Mouse (Mus musculus): ENCODE results near the gene Zfp280b. TPM values are rescaled to one million over a fixed set of nuclear protein-coding genes. Genes with fewer than 3 reads are reported as not detected.

Zfp280b gene
- polyA plus RNA-seq, 1 experiment from 2014 or later, result 14.6 TPM

GRCm38 (mm10) chr10:76002615-76003014 is 29.8 kb upstream of the Zfp280b start:
- WGBS, result 30% methylated on average over 2 of the region's 2 CpGs
- no peak for ATAC-seq (ENCODE audit: low read depth)
- no peaks in the 10 kb centered on the region for H3K36me3 ChIP-seq (ENCODE audit: control insufficient read depth, insufficient read depth, low read length)
- no peaks in the 10 kb centered on the region for H3K27me3 ChIP-seq (ENCODE audit: control insufficient read depth, insufficient read depth, low read length)
- H3K9ac ChIP-seq (replicated peaks; ENCODE audit: low read depth, low read length), result no peak overlapping the region
- no peaks in the 10 kb centered on the region for H3K9me3 ChIP-seq (ENCODE audit: control insufficient read depth, low read length)
- H3K4me3 ChIP-seq (ENCODE audit: low read depth, low read length), result no peak overlapping the region
- H3K4me2 ChIP-seq (ENCODE audit: low read depth, low read length), result no peak overlapping the region
- no peaks in the 10 kb centered on the region for H3K4me1 ChIP-seq (ENCODE audit: control insufficient read depth, insufficient read depth, low read length)
- no peak overlapping the region for H3K27ac ChIP-seq (ENCODE audit: low read depth, low read length)

GRCm38 (mm10) chr10:76003221-76003620 is 29.2 kb upstream of the Zfp280b start:
- WGBS, result 85% methylated on average over 2 of the region's 2 CpGs
- no peak overlapping the region for H3K4me2 ChIP-seq (ENCODE audit: low read depth, low read length)
- ATAC-seq (ENCODE audit: low read depth), result no peak
- no peaks in the 10 kb centered on the region for H3K36me3 ChIP-seq (ENCODE audit: control insufficient read depth, insufficient read depth, low read length)
- no peaks in the 10 kb centered on the region for H3K9me3 ChIP-seq (ENCODE audit: control insufficient read depth, low read length)
- no peaks in the 10 kb centered on the region for H3K4me1 ChIP-seq (ENCODE audit: control insufficient read depth, insufficient read depth, low read length)
- no peak overlapping the region for H3K27ac ChIP-seq (ENCODE audit: low read depth, low read length)
- no peaks in the 10 kb centered on the region for H3K27me3 ChIP-seq (ENCODE audit: control insufficient read depth, insufficient read depth, low read length)
- H3K9ac ChIP-seq (replicated peaks; ENCODE audit: low read depth, low read length), result no peak overlapping the region
- H3K4me3 ChIP-seq (ENCODE audit: low read depth, low read length), result no peak overlapping the region

GRCm38 (mm10) chr10:76006385-76006784 is 26.1 kb upstream of the Zfp280b start:
- H3K9ac ChIP-seq (replicated peaks; ENCODE audit: low read depth, low read length), result no peak overlapping the region
- no peak overlapping the region for H3K4me3 ChIP-seq (ENCODE audit: low read depth, low read length)
- H3K4me1 ChIP-seq (ENCODE audit: control insufficient read depth, insufficient read depth, low read length), result no peaks in the 10 kb centered on the region
- H3K9me3 ChIP-seq (ENCODE audit: control insufficient read depth, low read length), result no peaks in the 10 kb centered on the region
- H3K4me2 ChIP-seq (ENCODE audit: low read depth, low read length), result no peak overlapping the region
- no peaks in the 10 kb centered on the region for H3K36me3 ChIP-seq (ENCODE audit: control insufficient read depth, insufficient read depth, low read length)
- no peaks in the 10 kb centered on the region for H3K27me3 ChIP-seq (ENCODE audit: control insufficient read depth, insufficient read depth, low read length)
- 92% methylated on average over 6 of the region's 6 CpGs for WGBS
- no peak overlapping the region for H3K27ac ChIP-seq (ENCODE audit: low read depth, low read length)
- ATAC-seq (ENCODE audit: low read depth), result no peak

GRCm38 (mm10) chr10:76009812-76010211 is 22.6 kb upstream of the Zfp280b start:
- H3K27ac ChIP-seq (ENCODE audit: low read depth, low read length), result no peak overlapping the region
- no peak for ATAC-seq (ENCODE audit: low read depth)
- no peaks in the 10 kb centered on the region for H3K36me3 ChIP-seq (ENCODE audit: control insufficient read depth, insufficient read depth, low read length)
- no peak overlapping the region for H3K9ac ChIP-seq (replicated peaks; ENCODE audit: low read depth, low read length)
- no peak overlapping the region for H3K4me3 ChIP-seq (ENCODE audit: low read depth, low read length)
- H3K4me1 ChIP-seq (ENCODE audit: control insufficient read depth, insufficient read depth, low read length), result no peaks in the 10 kb centered on the region
- no peak overlapping the region for H3K4me2 ChIP-seq (ENCODE audit: low read depth, low read length)
- no peaks in the 10 kb centered on the region for H3K9me3 ChIP-seq (ENCODE audit: control insufficient read depth, low read length)
- H3K27me3 ChIP-seq (ENCODE audit: control insufficient read depth, insufficient read depth, low read length), result no peaks in the 10 kb centered on the region
- WGBS, result 80% methylated on average over 3 of the region's 3 CpGs

GRCm38 (mm10) chr10:76012922-76013321 is 19.5 kb upstream of the Zfp280b start:
- WGBS, result 85% methylated on average over 6 of the region's 6 CpGs
- Histone ChIP-seq H3K27me3 (ENCODE audit: control insufficient read depth, insufficient read depth, low read length) (no peaks in the 10 kb centered on the region), H3K4me3 (ENCODE audit: low read depth, low read length) (no peak overlapping the region), H3K4me2 (ENCODE audit: low read depth, low read length) (no peak overlapping the region), H3K36me3 (ENCODE audit: control insufficient read depth, insufficient read depth, low read length) (no peaks in the 10 kb centered on the region), H3K4me1 (ENCODE audit: control insufficient read depth, insufficient read depth, low read length) (no peaks in the 10 kb centered on the region), H3K27ac (ENCODE audit: low read depth, low read length) (no peak overlapping the region), H3K9me3 (ENCODE audit: control insufficient read depth, low read length) (no peaks in the 10 kb centered on the region), H3K9ac (replicated peaks; ENCODE audit: low read depth, low read length) (no peak overlapping the region)
- no peak for ATAC-seq (ENCODE audit: low read depth)

- WGBS, result 96% methylated on average over 3 of the region's 3 CpGs
- H3K27me3 ChIP-seq (ENCODE audit: control insufficient read depth, insufficient read depth, low read length), result no peaks in the 10 kb centered on the region
- H3K36me3 ChIP-seq (ENCODE audit: control insufficient read depth, insufficient read depth, low read length), result no peaks in the 10 kb centered on the region
- H3K4me3 ChIP-seq (ENCODE audit: low read depth, low read length), result no peak overlapping the region
- H3K9me3 ChIP-seq (ENCODE audit: control insufficient read depth, low read length), result no peaks in the 10 kb centered on the region
- ATAC-seq (ENCODE audit: low read depth), result no peak
- H3K27ac ChIP-seq (ENCODE audit: low read depth, low read length), result no peak overlapping the region
- H3K9ac ChIP-seq (replicated peaks; ENCODE audit: low read depth, low read length), result no peak overlapping the region
- no peak overlapping the region for H3K4me2 ChIP-seq (ENCODE audit: low read depth, low read length)
- H3K4me1 ChIP-seq (ENCODE audit: control insufficient read depth, insufficient read depth, low read length), result no peaks in the 10 kb centered on the region
Measured at GRCm38 (mm10) chr10:76016886-76017285, 15.6 kb upstream of the Zfp280b start.

GRCm38 (mm10) chr10:76021728-76022127 is 10.7 kb upstream of the Zfp280b start:
- WGBS, result 90% methylated on average over 3 of the region's 3 CpGs

GRCm38 (mm10) chr10:76023921-76024320 is 8.5 kb upstream of the Zfp280b start:
- ATAC-seq (ENCODE audit: low read depth), result no peak
- WGBS, result 94% methylated on average over 6 of the region's 6 CpGs

More at GRCm38 (mm10) chr10:76021728-76022127, 10.7 kb upstream of the Zfp280b start:
- no peak for ATAC-seq (ENCODE audit: low read depth)
- H3K9ac ChIP-seq (replicated peaks; ENCODE audit: low read depth, low read length), result no peak overlapping the region
- H3K4me1 ChIP-seq (ENCODE audit: control insufficient read depth, insufficient read depth, low read length), result no peaks in the 10 kb centered on the region
- no peaks in the 10 kb centered on the region for H3K36me3 ChIP-seq (ENCODE audit: control insufficient read depth, insufficient read depth, low read length)
- no peak overlapping the region for H3K27ac ChIP-seq (ENCODE audit: low read depth, low read length)
- no peak overlapping the region for H3K4me2 ChIP-seq (ENCODE audit: low read depth, low read length)
- H3K9me3 ChIP-seq (ENCODE audit: control insufficient read depth, low read length), result 0 out of 2 replicates have a peak, but pooled peaks cover 3% of the 10 kb centered on the region
- H3K27me3 ChIP-seq (ENCODE audit: control insufficient read depth, insufficient read depth, low read length), result no peaks in the 10 kb centered on the region
- H3K4me3 ChIP-seq (ENCODE audit: low read depth, low read length), result no peak overlapping the region

GRCm38 (mm10) chr10:76025470-76026190 is 6.8 kb upstream of the Zfp280b start:
- Histone ChIP-seq H3K4me3 (ENCODE audit: low read depth, low read length) (no peak overlapping the region), H3K9ac (replicated peaks; ENCODE audit: low read depth, low read length) (no peak overlapping the region), H3K27me3 (ENCODE audit: control insufficient read depth, insufficient read depth, low read length) (no peaks in the 10 kb centered on the region), H3K9me3 (ENCODE audit: control insufficient read depth, low read length) (0 out of 2 replicates have a peak, but pooled peaks cover 3% of the 10 kb centered on the region), H3K27ac (ENCODE audit: low read depth, low read length) (no peak overlapping the region), H3K4me1 (ENCODE audit: control insufficient read depth, insufficient read depth, low read length) (no peaks in the 10 kb centered on the region), H3K4me2 (ENCODE audit: low read depth, low read length) (no peak overlapping the region), H3K36me3 (ENCODE audit: control insufficient read depth, insufficient read depth, low read length) (no peaks in the 10 kb centered on the region)
- ATAC-seq (ENCODE audit: low read depth), result no peak
- 98% methylated on average over 9 of the region's 10 CpGs for whole genome bisulfite sequencing

More at GRCm38 (mm10) chr10:76023921-76024320, 8.5 kb upstream of the Zfp280b start:
- no peaks in the 10 kb centered on the region for H3K27me3 ChIP-seq (ENCODE audit: control insufficient read depth, insufficient read depth, low read length)
- no peaks in the 10 kb centered on the region for H3K4me1 ChIP-seq (ENCODE audit: control insufficient read depth, insufficient read depth, low read length)
- no peak overlapping the region for H3K27ac ChIP-seq (ENCODE audit: low read depth, low read length)
- H3K4me2 ChIP-seq (ENCODE audit: low read depth, low read length), result no peak overlapping the region
- H3K4me3 ChIP-seq (ENCODE audit: low read depth, low read length), result no peak overlapping the region
- H3K9me3 ChIP-seq (ENCODE audit: control insufficient read depth, low read length), result 0 out of 2 replicates have a peak, but pooled peaks cover 3% of the 10 kb centered on the region
- H3K36me3 ChIP-seq (ENCODE audit: control insufficient read depth, insufficient read depth, low read length), result no peaks in the 10 kb centered on the region
- no peak overlapping the region for H3K9ac ChIP-seq (replicated peaks; ENCODE audit: low read depth, low read length)
